Mouse (Mus musculus) limb, embryonic 13.5 days (tissue): Measurements from ENCODE around the gene Cmah. TPM values are rescaled to one million over a fixed set of nuclear protein-coding genes. Genes with fewer than 3 reads are reported as not detected.

Experiments
- ATAC-seq: fragments of 200-750 bp; cut with Nextera tagmentation; 2 replicates; pipeline ENCODE4 v1.8.0; 2017; ENCODE audit warnings: low read depth, moderate number of reproducible peaks, moderate TSS enrichment; ENCODE audit not compliant: low FRiP score
- H3K27ac ChIP-seq: fragments of 300-500 bp; sonication (generic); 2 replicates; pipeline ENCODE4 v1.5.1; 2015; ENCODE audit warnings: inconsistent platforms, mild to moderate bottlenecking, moderate library complexity
- H3K27me3 ChIP-seq: fragments of 300-500 bp; sonication (generic); 2 replicates; pipeline ENCODE4 v1.6.1; 2015; ENCODE audit warnings: mild to moderate bottlenecking, inconsistent platforms
- H3K36me3 ChIP-seq: fragments of 300-500 bp; sonication (generic); 2 replicates; pipeline ENCODE4 v1.6.1; 2015; ENCODE audit warnings: inconsistent platforms, mild to moderate bottlenecking, moderate library complexity
- H3K4me1 ChIP-seq: fragments of 300-500 bp; sonication (generic); 2 replicates; pipeline ENCODE4 v1.6.1; 2015; ENCODE audit warnings: inconsistent platforms
- H3K4me2 ChIP-seq: fragments of 300-500 bp; sonication (generic); replicated peaks from 2 replicates; pipeline ENCODE4 v1.6.1; 2015; ENCODE audit warnings: inconsistent platforms, mild to moderate bottlenecking, moderate library complexity
- H3K4me3 ChIP-seq: fragments of 300-500 bp; sonication (generic); 2 replicates; pipeline ENCODE4 v1.5.1; 2015; ENCODE audit warnings: moderate library complexity, mild to moderate bottlenecking, inconsistent platforms
- H3K9ac ChIP-seq: fragments of 300-500 bp; sonication (generic); 2 replicates; pipeline ENCODE4 v1.6.1; 2015; ENCODE audit warnings: mild to moderate bottlenecking, inconsistent platforms
- H3K9me3 ChIP-seq: fragments of 300-500 bp; sonication (generic); 2 replicates; pipeline ENCODE4 v1.6.1; 2016; ENCODE audit warnings: inconsistent platforms
- WGBS: fragments of 180-500 bp; shearing (Covaris S2); methylation state at CpG from one replicate; pipeline ENCODE4 v1.1.7; 2015; 5-methylcytosine and 5-hydroxymethylcytosine counted together
- polyA plus RNA-seq: library from polyadenylated mRNA; unstranded; fragments of >200 nt; fragmentation: Nextera tagmentation; extraction: Ambion mirVana; gene quantifications from 2 replicates; pipeline ENCODE4 v1.2.1, GENCODE M21; 2015

Gene Cmah
- polyA plus RNA-seq, 1 experiment from 2014 or later: 0.08 TPM

GRCm38 (mm10) chr13:24430215-24430614 is 103.0 kb downstream of the Cmah start:
- Histone ChIP-seq H3K4me2 (no peak overlapping the region), H3K9me3 (no peaks in the 10 kb centered on the region), H3K4me1 (no peaks in the 10 kb centered on the region), H3K27me3 (no peaks in the 10 kb centered on the region; the same call in 1 of the 2 replicates), H3K9ac (no peak overlapping the region), H3K36me3 (no peaks in the 10 kb centered on the region), H3K4me3 (no peak overlapping the region), H3K27ac (no peak overlapping the region)
- no peak for ATAC-seq
- 76% methylated on average over 5 of the region's 5 CpGs for WGBS

- H3K9me3 ChIP-seq: no peaks in the 10 kb centered on the region
- no peak overlapping the region for H3K4me2 ChIP-seq
- 84% methylated on average over 3 of the region's 3 CpGs for WGBS
- no peak overlapping the region for H3K27ac ChIP-seq
- H3K36me3 ChIP-seq: no peaks in the 10 kb centered on the region
- no peaks in the 10 kb centered on the region for H3K4me1 ChIP-seq
- no peak overlapping the region for H3K9ac ChIP-seq
- H3K27me3 ChIP-seq: no peaks in the 10 kb centered on the region; the same call in 1 of the 2 replicates
- H3K4me3 ChIP-seq: no peak overlapping the region
- ATAC-seq: no peak
Measured at GRCm38 (mm10) chr13:24431593-24431992, 104.4 kb downstream of the Cmah start.

GRCm38 (mm10) chr13:24442272-24442671 is 115.1 kb downstream of the Cmah start:
- H3K9me3 ChIP-seq: no peaks in the 10 kb centered on the region
- H3K27ac ChIP-seq: no peak overlapping the region
- H3K9ac ChIP-seq: no peak overlapping the region
- H3K36me3 ChIP-seq: no peaks in the 10 kb centered on the region
- H3K27me3 ChIP-seq: no peaks in the 10 kb centered on the region
- 26% methylated on average over 6 of the region's 6 CpGs for WGBS
- ATAC-seq: no peak
- H3K4me1 ChIP-seq: no peaks in the 10 kb centered on the region
- H3K4me3 ChIP-seq: no peak overlapping the region
- no peak overlapping the region for H3K4me2 ChIP-seq

GRCm38 (mm10) chr13:24443763-24444347 is 116.7 kb downstream of the Cmah start:
- Histone ChIP-seq H3K9me3 (no peaks in the 10 kb centered on the region), H3K4me3 (no peak overlapping the region)
- ATAC-seq: no peak

GRCm38 (mm10) chr13:24444709-24445108 is 117.5 kb downstream of the Cmah start:
- WGBS: 59% methylated on average over 4 of the region's 4 CpGs
- H3K9ac ChIP-seq: no peak overlapping the region
- H3K27ac ChIP-seq: no peak overlapping the region
- no peaks in the 10 kb centered on the region for H3K4me1 ChIP-seq
- no peaks in the 10 kb centered on the region for H3K36me3 ChIP-seq
- H3K27me3 ChIP-seq: 0 out of 2 replicates have a peak, but pooled peaks cover 3% of the 10 kb centered on the region
- H3K9me3 ChIP-seq: no peaks in the 10 kb centered on the region
- no peak for ATAC-seq
- no peak overlapping the region for H3K4me2 ChIP-seq
- H3K4me3 ChIP-seq: no peak overlapping the region

More at GRCm38 (mm10) chr13:24443763-24444347, 116.7 kb downstream of the Cmah start:
- Histone ChIP-seq H3K4me2 (no peak overlapping the region), H3K27me3 (0 out of 2 replicates have a peak, but pooled peaks cover 3% of the 10 kb centered on the region), H3K36me3 (no peaks in the 10 kb centered on the region), H3K4me1 (no peaks in the 10 kb centered on the region), H3K27ac (no peak overlapping the region), H3K9ac (no peak overlapping the region)
- 91% methylated on average over 4 of the region's 4 CpGs for WGBS

GRCm38 (mm10) chr13:24445166-24445565 is 118.0 kb downstream of the Cmah start:
- H3K27ac ChIP-seq: no peak overlapping the region
- H3K27me3 ChIP-seq: peaks cover 3% of the 10 kb centered on the region; the same call in 1 of the 2 replicates
- 85% methylated on average over 3 of the region's 3 CpGs for WGBS
- H3K9ac ChIP-seq: no peak overlapping the region
- H3K9me3 ChIP-seq: no peaks in the 10 kb centered on the region
- no peak overlapping the region for H3K4me3 ChIP-seq
- no peaks in the 10 kb centered on the region for H3K36me3 ChIP-seq
- no peak for ATAC-seq
- no peaks in the 10 kb centered on the region for H3K4me1 ChIP-seq
- no peak overlapping the region for H3K4me2 ChIP-seq

GRCm38 (mm10) chr13:24446081-24446480 is 118.9 kb downstream of the Cmah start:
- 76% methylated on average over 4 of the region's 4 CpGs for WGBS
- no peak overlapping the region for H3K27ac ChIP-seq
- H3K9ac ChIP-seq: no peak overlapping the region
- ATAC-seq: no peak
- no peaks in the 10 kb centered on the region for H3K4me1 ChIP-seq
- H3K27me3 ChIP-seq: peaks cover 10% of the 10 kb centered on the region; the same call in 1 of the 2 replicates
- H3K36me3 ChIP-seq: no peaks in the 10 kb centered on the region
- H3K9me3 ChIP-seq: no peaks in the 10 kb centered on the region
- no peak overlapping the region for H3K4me2 ChIP-seq
- H3K4me3 ChIP-seq: no peak overlapping the region

- ATAC-seq: no peak
- Histone ChIP-seq H3K4me2 (no peak overlapping the region), H3K27ac (no peak overlapping the region), H3K36me3 (no peaks in the 10 kb centered on the region), H3K9me3 (no peaks in the 10 kb centered on the region), H3K4me3 (no peak overlapping the region), H3K27me3 (peaks cover 16% of the 10 kb centered on the region; the same call in 1 of the 2 replicates), H3K9ac (no peak overlapping the region), H3K4me1 (no peaks in the 10 kb centered on the region)
- 63% methylated on average over 5 of the region's 5 CpGs for WGBS
Measured at GRCm38 (mm10) chr13:24447043-24447442, 119.8 kb downstream of the Cmah start.

GRCm38 (mm10) chr13:24448578-24448977 is 121.4 kb downstream of the Cmah start:
- H3K4me1 ChIP-seq: no peaks in the 10 kb centered on the region
- no peak for ATAC-seq

GRCm38 (mm10) chr13:24451455-24451854 is 124.3 kb downstream of the Cmah start:
- no peak for ATAC-seq
- no peaks in the 10 kb centered on the region for H3K9me3 ChIP-seq
- H3K4me1 ChIP-seq: no peaks in the 10 kb centered on the region
- no peak overlapping the region for H3K9ac ChIP-seq
- H3K27ac ChIP-seq: no peak overlapping the region
- peaks cover 37% of the 10 kb centered on the region; the same call in 1 of the 2 replicates for H3K27me3 ChIP-seq
- no peak overlapping the region for H3K4me3 ChIP-seq
- H3K4me2 ChIP-seq: no peak overlapping the region
- 83% methylated on average over 2 of the region's 2 CpGs for WGBS
- no peaks in the 10 kb centered on the region for H3K36me3 ChIP-seq

More at GRCm38 (mm10) chr13:24448578-24448977, 121.4 kb downstream of the Cmah start:
- Histone ChIP-seq H3K36me3 (no peaks in the 10 kb centered on the region), H3K9ac (no peak overlapping the region), H3K27me3 (peaks cover 20% of the 10 kb centered on the region; the same call in 1 of the 2 replicates), H3K4me2 (no peak overlapping the region), H3K4me3 (no peak overlapping the region), H3K27ac (no peak overlapping the region), H3K9me3 (no peaks in the 10 kb centered on the region)
- 71% methylated on average over 5 of the region's 6 CpGs for WGBS

GRCm38 (mm10) chr13:24453737-24454136 is 126.5 kb downstream of the Cmah start:
- peaks cover 39% of the 10 kb centered on the region for H3K27me3 ChIP-seq
- no peak overlapping the region for H3K4me3 ChIP-seq
- WGBS: 94% methylated on average over 5 of the region's 5 CpGs
- H3K9ac ChIP-seq: no peak overlapping the region
- no peaks in the 10 kb centered on the region for H3K4me1 ChIP-seq
- H3K9me3 ChIP-seq: no peaks in the 10 kb centered on the region
- no peaks in the 10 kb centered on the region for H3K36me3 ChIP-seq
- no peak for ATAC-seq
- H3K27ac ChIP-seq: no peak overlapping the region
- no peak overlapping the region for H3K4me2 ChIP-seq

- Histone ChIP-seq H3K4me2 (no peak overlapping the region), H3K4me3 (no peak overlapping the region), H3K27ac (no peak overlapping the region), H3K4me1 (no peaks in the 10 kb centered on the region), H3K36me3 (no peaks in the 10 kb centered on the region), H3K9ac (no peak overlapping the region), H3K27me3 (peaks cover 48% of the 10 kb centered on the region), H3K9me3 (no peaks in the 10 kb centered on the region)
- ATAC-seq: no peak
- 87% methylated on average over 4 of the region's 4 CpGs for WGBS
Measured at GRCm38 (mm10) chr13:24456385-24456784, 129.2 kb downstream of the Cmah start.

GRCm38 (mm10) chr13:24460517-24460916 is 133.3 kb downstream of the Cmah start:
- H3K4me2 ChIP-seq: no peak overlapping the region
- no peaks in the 10 kb centered on the region for H3K4me1 ChIP-seq
- no peak overlapping the region for H3K27ac ChIP-seq
- H3K9ac ChIP-seq: no peak overlapping the region
- no peak overlapping the region for H3K4me3 ChIP-seq
- peaks cover 50% of the 10 kb centered on the region for H3K27me3 ChIP-seq
- no peak for ATAC-seq
- H3K9me3 ChIP-seq: no peaks in the 10 kb centered on the region
- H3K36me3 ChIP-seq: no peaks in the 10 kb centered on the region
- WGBS: 84% methylated on average over 5 of the region's 5 CpGs
